Mouse (Mus musculus) right cerebral cortex, postnatal 10 days (tissue): ENCODE results near the gene Srsf1.

Experiments
- DNase-seq, 2 experiments: peaks; one replicate each; pipeline ENCODE4 v3.0.0; 2021; ENCODE audit warnings: low spot score in 2 of 2

Gene Srsf1

GRCm38 (mm10) chr11:88070392-88070791, 23.2 kb downstream of the Srsf1 start:
- no peak for DNase-seq

GRCm38 (mm10) chr11:88071113-88071512, 23.9 kb downstream of the Srsf1 start:
- DNase-seq = no peak

- DNase-seq = no peak
Observed at GRCm38 (mm10) chr11:88073343-88073875, 26.2 kb downstream of the Srsf1 start.

GRCm38 (mm10) chr11:88075701-88076100, 28.5 kb downstream of the Srsf1 start:
- DNase-seq = no peak

- no peak for DNase-seq
Observed at GRCm38 (mm10) chr11:88076394-88076793, 29.2 kb downstream of the Srsf1 start.

- no peak for DNase-seq
Observed at GRCm38 (mm10) chr11:88083699-88084098, 36.5 kb downstream of the Srsf1 start.

GRCm38 (mm10) chr11:88086737-88087627, 39.8 kb downstream of the Srsf1 start:
- peak; percentile 95 for DNase-seq

- DNase-seq = no peak
Observed at GRCm38 (mm10) chr11:88089150-88089549, 42.0 kb downstream of the Srsf1 start.

GRCm38 (mm10) chr11:88090293-88090692, 43.1 kb downstream of the Srsf1 start:
- DNase-seq = no peak

GRCm38 (mm10) chr11:88091949-88092348, 44.8 kb downstream of the Srsf1 start:
- no peak for DNase-seq

- peak in 1 of 2 experiments; percentile 32 for DNase-seq
Observed at GRCm38 (mm10) chr11:88097173-88097572, 50.0 kb downstream of the Srsf1 start.

- DNase-seq = no peak
Observed at GRCm38 (mm10) chr11:88098021-88098729, 51.0 kb downstream of the Srsf1 start, which contains the start of gene Cuedc1. Cuedc1 (plus strand) TSS chr11:88098058.

- DNase-seq = peak; percentile 81 to 85
Observed at GRCm38 (mm10) chr11:88098787-88099598, 51.8 kb downstream of the Srsf1 start.

GRCm38 (mm10) chr11:88099599-88100023, 52.4 kb downstream of the Srsf1 start:
- peak; percentile 56 to 70 for DNase-seq

- DNase-seq = no peak
Observed at GRCm38 (mm10) chr11:88100170-88100569, 53.0 kb downstream of the Srsf1 start.
